Mouse (Mus musculus) gastrocnemius, postnatal 4 days (tissue): ENCODE results near the gene Tbp. TPM values are rescaled to one million over a fixed set of nuclear protein-coding genes. Genes with fewer than 3 reads are reported as not detected.
A peak's percentile ranks its signal among the peaks of the same experiment; 100 is the strongest.

Experiments
- DNase-seq, 2 experiments: peaks; one replicate each; pipeline ENCODE4 v3.0.0; 2021 to 2022; ENCODE audit warnings: low spot score in 2 of 2, mixed read lengths in 2 of 2
- long read RNA-seq, 2 experiments: library from polyadenylated mRNA; stranded (forward); transcript quantifications; one replicate each; pipeline ENCODE4 v2.0.0; 2021
- total RNA-seq, 2 experiments: library from RNA; stranded (reverse); gene quantifications; 2 replicates each; pipeline ENCODE4 v1.2.3; 2021

Tbp gene
- 10 to 100 TPM; 16.6 to 17.8 TPM for total RNA-seq
- long read RNA-seq, experiment 1, full-length matches to known transcripts: 7 of 11 reads
- long read RNA-seq, experiment 1, partial matches to known transcripts: 2 of 11 reads
- long read RNA-seq, experiment 1, other reads (novel, unspliced or antisense): 2 of 11 reads
- long read RNA-seq, experiment 2, full-length matches to known transcripts: 9 of 13 reads
- long read RNA-seq, experiment 2, partial matches to known transcripts: 0 of 13 reads
- long read RNA-seq, experiment 2, other reads (novel, unspliced or antisense): 4 of 13 reads

DNA sequence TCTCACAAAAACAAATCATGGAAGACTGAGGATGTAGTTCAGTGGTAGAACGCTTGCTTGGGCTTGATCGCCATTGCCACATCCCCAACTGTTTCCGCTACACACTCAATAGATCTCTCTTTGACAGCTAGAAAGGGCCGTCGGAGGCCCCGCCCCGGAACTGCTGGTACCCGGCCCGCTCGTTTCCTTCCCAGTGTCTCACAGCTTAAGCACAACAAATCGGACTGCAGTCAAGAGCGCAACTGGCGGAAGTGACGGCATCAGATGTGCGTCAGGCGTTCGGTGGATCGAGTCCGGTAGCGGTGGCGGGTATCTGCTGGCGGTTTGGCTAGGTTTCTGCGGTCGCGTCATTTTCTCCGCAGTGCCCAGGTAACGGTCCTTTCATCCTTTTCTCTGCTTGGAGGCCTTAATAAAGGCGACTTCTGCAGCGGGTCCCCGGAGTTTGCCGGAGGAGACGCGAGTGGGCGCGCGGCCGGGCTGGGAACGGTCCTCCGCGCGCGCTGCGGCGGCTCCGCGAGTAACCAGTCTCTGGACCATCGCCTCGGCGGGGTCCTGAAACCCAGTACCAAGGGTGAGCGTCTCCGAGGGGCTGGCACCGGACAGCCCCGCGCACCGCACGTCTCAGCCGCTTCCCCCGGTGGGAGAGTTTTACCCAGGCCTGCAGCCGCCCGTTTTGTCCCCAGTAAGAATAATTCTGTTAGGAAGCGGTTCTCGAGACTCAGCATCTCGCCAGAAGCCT, at the start of gene Tbp, which contains the start of gene Psmb1:
Gene Tbp (plus strand): TSS at position 233 of the 739 bp plus-strand sequence.
Gene Psmb1 (minus strand): TSS at position 96 of the 739 bp plus-strand sequence.
- peak; percentile 90 to 97 for DNase-seq

DNA sequence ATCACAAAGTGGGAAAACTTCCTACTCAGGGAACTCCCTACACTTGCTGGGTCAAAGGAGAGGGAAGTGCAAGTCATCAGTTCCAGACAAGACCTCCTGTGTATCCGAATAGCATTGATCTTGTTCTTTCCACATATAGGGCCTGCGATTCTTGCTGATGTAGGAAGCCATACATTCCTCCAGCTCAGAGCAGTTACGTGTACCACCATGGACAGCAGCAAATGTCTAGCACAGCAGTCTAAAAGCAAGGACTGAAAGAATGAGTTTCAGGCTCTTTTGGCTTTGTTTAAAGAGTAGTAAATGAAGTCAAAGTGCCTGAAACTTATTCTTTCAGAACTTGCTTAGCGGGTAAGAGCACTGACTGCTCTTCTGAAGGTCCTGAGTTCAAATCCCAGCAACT, 44.5 kb upstream of the Tbp start:
- no peak for DNase-seq

DNA sequence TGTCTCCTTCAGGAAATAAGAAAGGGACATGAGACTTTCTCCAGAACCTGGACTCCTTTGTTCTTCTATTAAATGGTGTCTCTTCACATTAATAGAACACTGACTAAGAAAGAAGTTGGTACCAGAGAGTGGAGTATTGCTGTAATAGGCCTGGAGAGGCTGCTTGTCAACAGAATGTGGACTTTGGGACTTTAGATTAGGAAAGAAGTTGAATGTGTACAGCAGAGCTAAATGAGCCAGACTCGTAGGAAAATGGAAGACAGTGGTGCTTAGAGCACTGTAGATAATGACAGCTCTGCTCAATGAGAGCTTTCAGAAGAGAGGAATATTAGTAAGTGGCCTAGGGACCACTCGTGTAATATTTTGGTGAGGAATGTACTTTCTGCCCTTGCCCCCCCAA, 43.1 kb upstream of the Tbp start:
- no peak for DNase-seq

DNA sequence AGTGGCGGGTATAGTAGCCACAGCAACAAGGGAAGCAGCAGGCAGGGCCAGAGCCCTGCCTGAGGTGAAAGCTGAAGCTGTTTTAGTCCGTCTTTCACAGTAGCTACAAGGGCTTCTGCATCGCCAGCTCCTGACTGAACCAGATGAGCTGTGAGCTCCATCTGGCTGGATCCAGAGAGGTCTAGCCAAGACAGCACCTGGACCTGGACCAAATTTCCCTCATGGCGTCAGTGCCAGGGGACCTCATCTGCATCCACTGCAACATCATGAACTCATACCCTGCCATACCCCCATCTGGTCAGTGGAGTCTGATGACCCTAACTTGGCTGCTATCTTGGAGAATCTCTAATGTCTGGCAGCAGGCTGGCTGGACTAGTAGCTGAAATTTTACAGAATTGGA, 39.9 kb upstream of the Tbp start:
- no peak for DNase-seq

DNA sequence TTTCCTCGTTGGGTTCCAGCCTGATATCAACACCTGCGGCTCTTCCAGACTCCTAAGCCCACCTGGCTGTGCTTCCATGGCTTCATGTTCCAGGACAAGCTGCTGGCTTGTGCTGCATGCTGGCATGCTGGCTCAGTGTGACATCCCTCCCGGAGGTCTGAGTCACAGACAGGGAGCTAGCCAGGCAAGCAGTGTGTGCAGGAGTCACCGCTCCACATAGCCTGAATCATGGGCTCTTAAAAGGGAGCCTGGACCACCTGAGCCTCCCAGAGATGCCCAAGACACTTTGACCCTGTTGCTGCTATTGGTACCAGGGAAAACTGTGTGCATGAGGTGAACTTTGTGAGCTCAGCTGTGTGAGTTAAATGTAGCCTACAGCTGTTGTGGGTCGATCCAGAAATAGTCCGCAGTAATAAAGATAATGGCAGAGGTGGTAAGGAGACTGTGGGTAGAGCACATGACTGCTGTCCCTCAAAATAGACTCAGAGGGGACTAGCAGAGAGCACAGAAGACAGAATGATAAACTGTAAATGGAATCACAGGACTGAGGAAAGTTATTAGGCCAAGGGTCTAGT, 37.7 kb upstream of the Tbp start:
- no peak for DNase-seq

DNA sequence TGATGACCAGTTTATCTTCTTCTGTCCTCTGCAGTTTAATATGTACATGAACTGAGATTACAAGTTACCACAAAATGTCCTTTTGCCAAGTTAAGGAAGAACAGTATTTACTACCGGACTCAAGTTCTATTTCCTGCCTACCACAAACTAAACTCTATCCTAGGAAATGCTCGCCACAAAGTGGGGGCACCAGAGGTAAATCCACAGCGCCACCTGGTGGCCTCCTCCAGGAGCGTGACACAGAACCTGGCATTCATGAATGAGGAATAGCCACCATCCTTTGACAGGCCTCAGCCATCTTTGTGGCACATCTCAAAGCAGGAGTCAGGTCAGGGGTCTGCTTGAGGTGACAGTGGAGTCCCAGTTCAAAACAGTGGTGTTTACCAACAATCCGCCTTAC, 32.0 kb upstream of the Tbp start:
- DNase-seq: peak; percentile 57 to 72

DNA sequence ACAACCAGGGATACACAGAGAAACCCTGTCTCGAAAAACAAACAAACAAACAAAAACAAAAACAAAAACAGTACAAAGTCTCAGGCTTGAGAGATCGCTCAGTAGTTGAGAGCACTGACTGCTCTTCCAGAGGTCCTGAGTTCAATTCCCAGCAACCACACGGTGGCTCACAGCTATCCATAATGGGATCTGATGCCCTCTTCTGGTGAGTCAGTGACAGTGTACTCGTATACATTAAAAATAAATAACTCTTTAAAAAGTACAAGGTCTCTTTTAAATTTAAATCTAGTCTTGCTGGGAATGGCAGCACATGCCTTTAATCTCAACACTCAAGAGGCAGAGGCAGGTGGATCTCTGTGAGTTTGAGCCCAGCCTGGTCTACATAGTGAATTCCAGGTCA, 27.0 kb upstream of the Tbp start:
- DNase-seq: no peak

DNA sequence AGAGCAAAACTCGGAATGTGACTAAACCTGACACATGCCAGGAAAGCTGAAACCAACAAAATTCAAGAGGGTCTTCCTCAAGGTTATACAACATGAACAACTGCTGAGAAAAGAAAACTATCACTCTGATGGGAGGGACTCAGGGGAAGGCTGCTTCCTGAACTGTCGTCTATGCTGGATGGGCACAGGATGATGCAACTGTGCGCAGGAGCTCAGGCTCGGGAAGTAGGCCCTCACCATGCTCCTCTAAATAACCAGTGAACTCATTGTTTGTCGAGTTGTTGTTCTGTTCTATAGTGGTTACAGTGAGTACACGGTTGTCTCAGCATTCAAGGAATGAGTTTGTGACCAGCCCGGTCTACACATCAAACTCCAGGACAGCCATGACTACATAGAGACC, 9.1 kb upstream of the Tbp start:
- no peak for DNase-seq

DNA sequence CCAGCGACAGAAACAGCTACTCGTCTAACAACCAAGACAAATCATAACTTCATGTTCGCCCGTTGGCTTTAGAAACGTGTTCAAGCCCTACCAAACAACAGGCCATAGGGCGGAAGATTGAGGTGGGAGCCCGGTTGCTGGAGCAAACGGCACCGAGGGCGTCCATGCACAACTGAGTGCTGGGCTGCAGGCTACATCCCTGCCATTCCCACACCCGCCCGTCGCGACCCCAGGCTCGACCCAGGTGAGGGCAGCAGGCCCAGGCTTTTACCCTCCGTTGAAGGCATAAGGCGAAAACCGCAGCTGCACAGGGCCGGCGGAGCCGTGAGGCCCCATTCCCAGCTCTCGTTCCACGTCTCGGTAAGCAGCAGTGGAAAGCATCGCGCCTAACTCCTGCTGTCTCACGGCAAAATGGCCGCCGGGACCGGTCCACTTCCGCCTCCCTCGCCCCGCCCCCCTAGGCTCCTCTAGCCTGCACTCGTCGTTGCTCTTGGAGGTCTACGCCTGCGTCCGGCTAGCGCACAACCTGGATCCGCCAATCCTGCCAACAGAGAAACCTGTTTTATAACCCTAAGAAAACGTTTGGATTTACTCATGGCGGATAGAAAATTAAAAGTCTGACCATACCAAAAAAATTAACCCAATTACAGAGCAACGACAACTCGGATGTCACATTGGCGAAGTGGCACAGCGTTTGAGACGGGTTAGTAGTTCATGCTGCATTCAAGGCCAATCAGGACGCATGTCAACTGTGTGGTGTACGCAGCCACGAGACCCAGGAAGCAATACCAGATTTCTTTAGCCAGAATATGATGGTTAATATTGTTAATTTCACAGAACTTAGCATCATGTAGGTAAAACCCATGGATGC, 1.6 kb upstream of the Tbp start:
- DNase-seq: peak; percentile 92 to 95

DNA sequence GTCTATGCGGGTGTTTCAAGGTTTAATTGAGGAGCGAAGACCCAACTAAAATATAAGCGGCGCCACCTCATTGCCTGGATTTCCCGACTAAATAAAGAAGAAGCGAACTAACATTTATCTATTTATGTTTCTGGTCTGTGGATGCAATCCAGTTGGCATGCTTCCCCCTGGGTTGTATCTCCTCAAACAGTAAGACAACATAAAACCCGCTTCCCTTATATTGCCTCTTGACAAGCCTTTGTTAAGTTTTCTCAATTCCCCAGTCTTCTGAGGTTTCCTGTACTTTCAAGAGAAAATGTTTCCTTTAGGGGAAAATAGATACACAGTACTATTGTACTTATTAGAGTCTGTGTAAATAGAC, 955 bp upstream of the Tbp start:
- no peak for DNase-seq

DNA sequence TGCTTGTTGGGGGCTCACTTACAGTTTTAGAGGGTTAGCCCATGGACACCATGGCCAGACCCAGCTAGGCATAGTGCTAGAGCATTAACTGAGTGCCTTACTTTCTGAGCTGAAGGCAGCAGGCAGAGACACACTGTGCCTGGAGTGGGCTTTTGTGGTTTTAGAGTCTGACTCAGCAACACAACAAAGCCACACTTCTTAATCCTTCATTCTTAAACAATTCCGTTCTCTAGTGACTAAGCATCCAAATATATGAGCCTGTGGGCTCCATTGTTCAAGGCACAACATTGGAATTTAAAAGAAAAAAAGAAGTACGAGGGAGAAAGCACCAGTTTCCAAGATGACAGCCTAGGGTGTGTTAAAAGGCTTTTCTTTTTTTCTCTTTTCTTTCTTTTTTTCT, 11.0 kb downstream of the Tbp start:
- no peak for DNase-seq

DNA sequence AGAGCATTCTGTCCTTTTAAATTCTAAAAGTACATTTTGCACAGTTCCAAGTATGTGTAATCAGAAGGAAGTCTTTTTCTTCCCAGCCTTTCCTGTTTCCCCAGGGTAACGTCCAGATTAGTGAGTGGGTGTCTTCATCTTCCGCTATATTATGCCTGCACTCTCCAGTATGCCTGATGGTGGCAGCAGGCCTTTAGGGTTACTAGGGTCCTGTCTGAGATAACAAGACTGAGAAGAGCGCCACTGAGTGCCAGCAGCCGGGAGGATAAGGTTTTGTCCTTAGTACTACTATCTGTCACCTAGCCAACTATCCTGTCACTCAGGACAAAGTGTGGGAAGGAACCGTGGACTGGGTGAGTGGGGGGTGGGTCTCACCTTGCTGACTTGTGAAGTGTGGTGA, 18.1 kb downstream of the Tbp start:
- no peak for DNase-seq

DNA sequence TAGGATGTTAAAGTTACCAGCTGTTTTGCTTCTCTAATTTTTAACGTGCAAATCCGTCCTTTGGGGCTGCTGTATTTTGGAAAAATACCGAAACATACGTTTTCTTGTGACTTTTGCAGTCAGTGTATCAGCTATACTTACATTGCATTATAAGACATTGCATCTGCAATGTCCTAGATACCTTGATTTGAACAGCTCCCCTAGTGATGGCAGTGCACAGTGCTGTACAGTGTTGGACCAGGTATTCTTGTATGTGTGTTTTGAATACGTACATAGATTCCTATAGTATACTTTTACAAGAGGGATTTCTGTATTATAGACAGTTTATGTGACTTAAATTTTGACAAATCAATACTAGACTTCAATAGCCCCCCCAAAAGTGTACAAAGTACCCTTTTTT, 18.5 kb downstream of the Tbp start:
- no peak for DNase-seq

DNA sequence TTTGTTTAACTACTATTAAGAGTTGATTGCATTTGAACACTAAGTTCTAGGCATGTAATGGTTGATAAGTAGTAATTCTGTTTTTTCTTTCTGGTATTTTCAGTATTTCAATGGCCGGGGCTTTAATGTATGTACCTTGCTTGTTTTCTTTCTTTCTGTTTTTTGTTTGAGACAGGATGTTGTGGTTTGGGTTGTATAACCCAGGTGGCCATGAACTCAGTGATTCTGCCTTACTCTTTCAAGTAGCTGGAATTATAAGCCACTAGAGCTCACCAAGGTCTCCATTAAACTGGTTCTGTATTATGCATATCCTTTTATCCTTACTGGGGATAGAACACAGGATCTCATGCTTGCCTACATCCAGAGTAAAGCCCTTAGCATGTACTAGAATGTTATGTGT, 19.1 kb downstream of the Tbp start:
- no peak for DNase-seq

DNA sequence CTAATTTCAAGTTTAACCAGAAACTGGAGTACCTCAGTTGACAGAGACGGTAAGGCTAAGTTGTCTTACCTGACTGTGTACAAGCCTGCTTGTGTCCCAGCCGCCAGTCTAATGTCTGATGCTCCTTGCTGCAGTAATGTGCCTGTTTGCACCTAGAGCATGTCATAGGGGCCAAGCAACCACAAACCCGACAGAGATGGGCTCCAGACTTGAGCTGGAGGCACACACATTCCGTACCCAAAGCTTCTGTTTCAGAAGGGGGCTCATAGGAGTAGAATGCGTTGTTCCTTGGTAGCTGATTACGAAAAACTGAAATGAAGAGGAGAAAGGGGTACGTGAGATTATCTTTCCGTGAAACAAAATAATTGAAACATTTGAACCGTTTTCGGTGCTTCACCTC, 26.6 kb downstream of the Tbp start:
- DNase-seq: no peak

DNA sequence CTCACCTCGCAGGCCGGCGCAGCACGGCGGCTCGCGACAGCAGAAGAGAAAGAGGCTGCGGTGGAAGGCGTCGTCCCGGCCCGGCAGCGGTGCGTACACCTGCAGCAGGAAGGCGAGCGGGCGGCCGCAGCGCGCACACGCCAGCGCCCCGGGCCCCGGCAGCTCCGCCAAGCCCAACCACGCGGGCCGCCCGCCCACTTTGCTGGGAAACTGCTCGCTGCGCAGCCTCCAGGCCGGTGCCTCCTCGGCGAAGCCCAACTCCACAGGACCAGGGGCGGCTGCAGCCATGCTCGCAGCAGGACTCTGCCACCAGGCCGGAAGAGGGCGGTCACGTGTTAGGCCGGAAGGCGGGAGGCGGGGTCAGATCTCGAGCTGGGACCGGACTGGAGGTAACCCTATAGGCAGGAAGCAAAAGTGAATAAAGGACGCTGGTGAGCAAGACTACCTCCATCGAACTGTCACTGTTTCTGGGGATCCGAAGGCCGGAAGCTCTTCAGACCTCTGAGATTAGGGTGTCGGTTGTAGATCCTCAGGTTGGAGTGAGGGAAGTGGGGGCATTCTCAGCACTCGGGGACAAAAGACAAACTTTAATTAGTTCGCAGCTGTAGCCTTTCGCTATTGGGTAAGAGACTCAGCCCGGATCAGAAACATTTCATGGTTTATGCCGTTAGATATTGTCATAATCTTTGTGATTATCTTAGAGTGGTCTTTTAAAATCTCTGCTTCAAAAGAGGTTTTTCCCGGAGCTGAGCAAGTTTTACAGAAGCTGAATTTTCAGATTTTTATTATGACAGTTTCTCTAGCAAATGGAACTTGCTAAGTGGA, 27.5 kb downstream of the Tbp start, which contains the start of gene Pdcd2:
Gene Pdcd2 (minus strand): TSS at position 316 of the 825 bp plus-strand sequence.
- DNase-seq: peak; percentile 90 to 96

DNA sequence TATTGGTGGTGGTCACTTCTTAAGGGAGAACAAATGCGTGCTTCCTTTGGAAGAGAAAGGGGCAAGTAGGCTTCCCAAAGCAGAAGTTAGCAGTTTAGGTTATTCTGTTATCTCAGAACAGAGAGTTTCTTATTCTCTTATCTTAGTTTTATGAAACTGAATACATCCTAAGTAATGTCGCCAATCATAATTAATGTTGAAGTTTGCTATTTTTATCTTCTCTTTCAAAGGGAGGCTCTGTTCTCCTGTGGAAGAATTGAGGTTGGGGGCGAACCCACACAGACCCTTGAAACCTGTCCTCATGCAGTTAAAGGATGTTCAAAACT, 28.1 kb downstream of the Tbp start:
- DNase-seq: no peak

DNA sequence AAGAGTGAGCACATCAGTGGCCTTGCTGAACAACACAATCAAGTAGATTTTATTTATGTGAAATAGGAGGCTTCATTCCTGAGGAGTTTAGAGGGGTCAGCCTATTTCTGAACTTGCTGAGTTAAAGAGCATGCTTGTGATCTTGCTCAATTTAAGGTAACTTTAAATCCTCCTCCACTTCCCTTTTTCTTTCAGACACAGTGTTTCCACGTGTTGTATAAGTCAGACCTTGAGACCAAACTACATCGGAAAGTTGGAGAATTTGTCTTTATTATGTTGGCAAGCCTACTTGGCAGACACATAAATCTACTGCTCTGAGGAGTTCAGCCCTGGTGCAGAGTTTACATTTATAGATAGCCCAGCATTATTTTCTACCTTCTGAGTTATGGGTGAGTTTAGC, 29.2 kb downstream of the Tbp start:
- no peak for DNase-seq

DNA sequence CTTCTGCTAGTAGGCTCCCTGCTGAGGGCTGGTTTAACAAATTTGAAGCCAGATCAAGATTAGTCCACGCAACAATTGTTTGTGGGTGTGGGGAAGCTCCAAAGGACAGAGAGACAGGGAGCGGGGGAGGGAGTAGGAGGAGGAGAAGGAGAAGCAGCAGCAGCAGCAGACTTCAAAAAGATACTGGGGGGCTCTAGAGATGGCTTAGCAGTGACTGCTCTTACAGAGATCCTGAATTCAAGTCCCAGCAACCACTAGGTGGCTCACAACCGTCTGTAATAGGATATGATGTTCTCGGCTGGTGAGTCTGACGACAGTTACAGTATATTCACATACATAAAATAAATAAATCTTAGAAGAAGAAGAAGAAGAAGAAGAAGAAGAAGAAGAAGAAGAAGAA, 30.5 kb downstream of the Tbp start:
- DNase-seq: no peak

DNA sequence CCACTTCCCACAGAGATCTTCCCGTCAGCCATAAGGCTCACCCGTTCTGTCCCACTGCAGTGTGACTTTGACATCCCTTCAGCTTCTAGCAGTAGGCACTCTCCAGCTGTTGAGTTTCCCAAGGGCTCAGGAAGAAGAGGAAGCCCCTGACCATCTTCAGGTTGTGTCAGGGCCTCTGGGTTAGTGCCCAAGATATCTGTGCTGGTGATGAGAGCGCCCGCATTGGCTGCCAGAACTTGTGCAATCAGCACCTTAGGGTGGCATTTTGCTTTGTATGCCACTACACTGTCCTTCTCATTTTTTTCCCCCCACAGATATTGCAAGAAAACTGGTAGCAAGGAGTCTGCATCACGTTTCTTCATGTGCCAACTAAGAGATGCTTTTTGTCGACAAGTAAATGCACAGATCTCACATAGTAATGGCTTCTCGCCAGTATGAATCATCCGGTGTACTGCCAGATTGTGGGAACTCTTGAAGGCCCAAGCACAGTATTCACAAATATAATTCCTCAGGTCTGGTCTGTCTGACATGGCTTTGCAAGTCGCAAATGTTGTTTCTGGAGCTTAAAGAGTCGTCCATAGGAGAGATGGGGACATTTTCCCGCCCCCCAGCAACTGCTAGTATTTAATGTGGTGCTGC, 35.6 kb downstream of the Tbp start:
- no peak for DNase-seq
